Mouse (Mus musculus): Measurements from ENCODE around the gene Mb. TPM values are rescaled to one million over a fixed set of nuclear protein-coding genes. Genes with fewer than 3 reads are reported as not detected.
A peak's percentile ranks its signal among the peaks of the same experiment; 100 is the strongest.

Mb gene
- polyA plus RNA-seq, 1 experiment from 2014 or later: 0.60 TPM

- Histone ChIP-seq H3K27ac (no peak overlapping the region), H3K27me3 (ENCODE audit: low read depth, poor library complexity, severe bottlenecking) (peaks cover 32% of the 10 kb centered on the region), H3K36me3 (no peaks in the 10 kb centered on the region), H3K9me3 (replicated peaks) (no peaks in the 10 kb centered on the region), H3K4me3 (peak overlapping the region; percentile 51), H3K4me1 (peaks cover 8% of the 10 kb centered on the region)
- DNase-seq (ENCODE audit: low spot score): no peak
- 15% methylated on average over 11 of the region's 11 CpGs for WGBS
Measured at GRCm38 (mm10) chr15:76987137-76987536, 63.3 kb downstream of the Mb start.

GRCm38 (mm10) chr15:76982745-76983144 is 67.7 kb downstream of the Mb start:
- no peak for DNase-seq (ENCODE audit: low spot score)
- no peaks in the 10 kb centered on the region for H3K36me3 ChIP-seq
- H3K9me3 ChIP-seq (replicated peaks): no peaks in the 10 kb centered on the region
- no peak overlapping the region for H3K4me3 ChIP-seq
- no peak overlapping the region for H3K27ac ChIP-seq
- H3K4me1 ChIP-seq: peaks cover 4% of the 10 kb centered on the region
- 62% methylated on average over 3 of the region's 3 CpGs for WGBS
- H3K27me3 ChIP-seq (ENCODE audit: low read depth, poor library complexity, severe bottlenecking): peaks cover 20% of the 10 kb centered on the region

GRCm38 (mm10) chr15:76979799-76980198 is 70.7 kb downstream of the Mb start:
- no peaks in the 10 kb centered on the region for H3K27me3 ChIP-seq (ENCODE audit: low read depth, poor library complexity, severe bottlenecking)
- H3K27ac ChIP-seq: no peak overlapping the region
- no peaks in the 10 kb centered on the region for H3K9me3 ChIP-seq (replicated peaks)
- no peak for DNase-seq (ENCODE audit: low spot score)
- 80% methylated on average over 4 of the region's 4 CpGs for WGBS
- H3K36me3 ChIP-seq: no peaks in the 10 kb centered on the region
- H3K4me3 ChIP-seq: no peak overlapping the region
- 0 out of 2 replicates have a peak, but pooled peaks cover 3% of the 10 kb centered on the region for H3K4me1 ChIP-seq

- peaks cover 11% of the 10 kb centered on the region for H3K4me1 ChIP-seq
- no peaks in the 10 kb centered on the region for H3K9me3 ChIP-seq (replicated peaks)
- no peak for DNase-seq (ENCODE audit: low spot score)
- H3K27me3 ChIP-seq (ENCODE audit: low read depth, poor library complexity, severe bottlenecking): no peaks in the 10 kb centered on the region
- H3K36me3 ChIP-seq: no peaks in the 10 kb centered on the region
- H3K4me3 ChIP-seq: no peak overlapping the region
- 86% methylated on average over 5 of the region's 5 CpGs for WGBS
- H3K27ac ChIP-seq: no peak overlapping the region
Measured at GRCm38 (mm10) chr15:76976619-76977018, 73.9 kb downstream of the Mb start.

- Histone ChIP-seq H3K27ac (peak overlapping the region; percentile 96), H3K36me3 (no peaks in the 10 kb centered on the region), H3K27me3 (ENCODE audit: low read depth, poor library complexity, severe bottlenecking) (no peaks in the 10 kb centered on the region), H3K4me1 (peaks cover 11% of the 10 kb centered on the region), H3K9me3 (replicated peaks) (no peaks in the 10 kb centered on the region), H3K4me3 (peak overlapping the region; percentile 58)
- peak; percentile 88 for DNase-seq (ENCODE audit: low spot score)
- 8% methylated on average over 29 of the region's 31 CpGs for WGBS
Measured at GRCm38 (mm10) chr15:76973855-76974651, 76.4 kb downstream of the Mb start.

- peak overlapping the region; percentile 96 for H3K27ac ChIP-seq
Measured at GRCm38 (mm10) chr15:76973272-76973854, 77.1 kb downstream of the Mb start.

GRCm38 (mm10) chr15:76972661-76973060 is 77.8 kb downstream of the Mb start:
- Histone ChIP-seq H3K36me3 (no peaks in the 10 kb centered on the region), H3K4me3 (no peak overlapping the region), H3K27ac (no peak overlapping the region), H3K9me3 (replicated peaks) (no peaks in the 10 kb centered on the region), H3K4me1 (peaks cover 11% of the 10 kb centered on the region), H3K27me3 (ENCODE audit: low read depth, poor library complexity, severe bottlenecking) (no peaks in the 10 kb centered on the region)
- WGBS: 87% methylated on average over 4 of the region's 4 CpGs
- no peak for DNase-seq (ENCODE audit: low spot score)

More at GRCm38 (mm10) chr15:76973272-76973854, 77.1 kb downstream of the Mb start:
- H3K4me1 ChIP-seq: peaks cover 11% of the 10 kb centered on the region
- H3K36me3 ChIP-seq: no peaks in the 10 kb centered on the region
- no peak for DNase-seq (ENCODE audit: low spot score)
- no peaks in the 10 kb centered on the region for H3K9me3 ChIP-seq (replicated peaks)
- peak overlapping the region; percentile 58 for H3K4me3 ChIP-seq
- no peaks in the 10 kb centered on the region for H3K27me3 ChIP-seq (ENCODE audit: low read depth, poor library complexity, severe bottlenecking)
- 33% methylated on average over 8 of the region's 8 CpGs for WGBS

Other genes starting within 250 kb of the Mb start
- 24.6 and 25.2 TPM in 2 replicates for gene Zfp251, start 179.2 kb downstream of the Mb start, polyA plus RNA-seq (2016; fragmentation: Nextera tagmentation; extraction: Ambion mirVana)
- gene Zfp7, start 171.4 kb downstream of the Mb start, polyA plus RNA-seq (2016; fragmentation: Nextera tagmentation; extraction: Ambion mirVana): 14.9 and 15.7 TPM in 2 replicates
- not detected in 2 replicates for gene Gm49527, start 171.3 kb downstream of the Mb start, polyA plus RNA-seq (2016; fragmentation: Nextera tagmentation; extraction: Ambion mirVana)
- gene Zfp647, start 125.2 kb downstream of the Mb start, polyA plus RNA-seq (2016; fragmentation: Nextera tagmentation; extraction: Ambion mirVana): 38.7 and 41.1 TPM in 2 replicates
- gene 1110038F14Rik, start 102.2 kb downstream of the Mb start, polyA plus RNA-seq (2016; fragmentation: Nextera tagmentation; extraction: Ambion mirVana): 80.3 and 88.1 TPM in 2 replicates
- 0.14 TPM in 1 of 2 replicates, not detected in the other for gene Apol6, start 5.9 kb downstream of the Mb start, polyA plus RNA-seq (2016; fragmentation: Nextera tagmentation; extraction: Ambion mirVana)

Data from limb, embryonic 10.5 days (tissue).